Mouse (Mus musculus): Measurements from ENCODE around the gene 1700016H13Rik.

The 1700016H13Rik gene

DNA sequence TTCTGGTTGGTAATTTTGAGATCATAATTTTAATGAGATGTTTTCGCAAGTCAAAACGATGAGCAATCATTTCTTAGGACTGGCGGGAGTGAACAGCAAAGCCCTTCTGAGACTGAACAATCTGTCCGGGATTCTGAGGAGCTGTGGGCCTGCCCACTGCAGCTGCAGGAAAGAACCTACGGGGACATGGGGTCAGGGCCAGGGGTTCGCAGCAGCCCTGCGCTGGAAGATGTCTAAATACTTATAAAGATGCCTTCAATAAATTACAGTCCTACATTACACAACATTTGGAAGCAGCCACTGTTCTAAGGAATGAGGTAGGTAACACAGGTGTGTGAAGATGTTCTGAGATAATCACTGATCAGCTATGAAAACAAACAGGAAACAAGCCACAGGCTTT, 50.1 kb downstream of the 1700016H13Rik start:
- no peak for ATAC-seq (ENCODE audit: low TSS enrichment)

DNA sequence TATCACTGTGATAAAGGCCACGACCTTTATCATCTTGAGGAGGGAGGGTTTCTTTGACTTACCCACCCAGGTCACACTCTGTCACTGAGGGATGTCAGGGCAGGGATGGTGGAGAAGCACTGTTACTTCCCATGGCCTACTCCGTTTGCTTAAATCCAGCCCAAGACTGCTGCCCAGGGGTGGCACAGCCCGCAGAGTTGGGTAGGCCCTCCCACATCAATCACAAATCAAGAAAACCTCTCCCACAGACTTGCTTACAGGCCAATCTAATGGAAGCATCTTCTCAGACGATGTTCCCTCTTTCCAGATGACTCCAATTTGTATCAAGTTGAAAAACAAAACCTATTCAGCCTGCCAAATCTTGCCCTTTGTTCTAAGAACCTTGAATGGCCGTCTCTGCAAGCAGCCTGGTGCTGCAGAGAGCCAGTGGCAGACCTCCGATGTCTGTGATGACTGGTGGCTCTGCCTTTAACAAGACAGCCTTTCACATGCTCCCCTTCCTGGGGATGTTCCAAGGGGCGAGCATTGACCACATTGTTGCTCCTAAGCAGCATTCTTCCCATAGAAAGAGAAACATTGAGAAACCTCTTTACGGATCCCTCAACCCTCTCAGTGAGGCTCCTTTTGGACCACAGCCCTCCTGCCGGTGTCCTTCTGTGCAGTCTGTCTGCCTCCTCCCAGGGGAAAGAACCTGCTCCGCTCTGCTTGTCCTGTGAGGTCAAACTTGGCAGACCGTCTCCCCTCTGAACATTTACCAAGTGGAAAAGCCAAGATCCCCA, 52.5 kb downstream of the 1700016H13Rik start:
- no peak for ATAC-seq (ENCODE audit: low TSS enrichment)

DNA sequence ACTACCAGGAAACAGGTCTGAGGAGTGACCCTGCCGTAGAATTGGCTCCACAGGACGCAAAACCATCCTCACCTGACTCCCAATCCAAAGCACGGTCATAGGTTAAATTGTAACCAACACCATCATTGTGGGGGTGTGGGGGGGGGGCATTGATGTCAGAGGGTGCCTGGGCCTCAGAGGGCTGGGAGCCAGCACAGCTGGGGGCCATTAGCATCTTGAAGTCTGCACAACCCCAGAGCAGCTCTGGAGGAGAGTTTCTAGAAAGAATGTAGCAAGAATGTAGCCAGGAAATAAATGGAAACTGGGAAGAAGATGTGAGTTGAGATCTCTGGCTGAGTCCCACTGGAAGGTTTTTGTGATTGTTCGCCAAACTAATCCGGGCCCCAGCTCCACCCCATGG, 56.9 kb downstream of the 1700016H13Rik start:
- ATAC-seq (ENCODE audit: low TSS enrichment), result no peak

DNA sequence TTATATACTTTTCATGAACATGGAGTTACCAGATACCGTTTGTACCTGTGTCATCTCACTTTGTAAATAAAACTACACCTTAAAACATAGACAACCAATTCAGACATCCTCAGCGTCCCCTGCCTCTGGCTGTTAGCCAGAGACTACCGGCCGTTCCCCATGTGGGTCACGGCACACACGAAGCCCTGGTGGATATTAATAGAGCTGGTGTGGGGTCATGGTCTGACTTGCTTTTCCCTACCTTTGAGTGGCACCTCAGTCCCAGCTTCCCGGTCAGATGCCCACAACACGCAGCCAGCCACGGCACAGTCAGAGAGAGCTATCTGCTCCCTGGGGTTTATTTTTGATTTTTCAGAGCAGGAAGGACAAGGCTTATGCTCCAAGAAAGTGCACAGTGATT, 57.5 kb downstream of the 1700016H13Rik start:
- ATAC-seq (ENCODE audit: low TSS enrichment), result no peak
